Mouse (Mus musculus) adrenal gland (tissue): ENCODE data around the gene Igdcc3.

Source experiments
- intact Hi-C: fragments of 180-260 bp; cut with DNase I; formaldehyde crosslinking; loops from one replicate; pipeline ENCODE4 v1.15.1; 2025

Igdcc3 gene

DNA sequence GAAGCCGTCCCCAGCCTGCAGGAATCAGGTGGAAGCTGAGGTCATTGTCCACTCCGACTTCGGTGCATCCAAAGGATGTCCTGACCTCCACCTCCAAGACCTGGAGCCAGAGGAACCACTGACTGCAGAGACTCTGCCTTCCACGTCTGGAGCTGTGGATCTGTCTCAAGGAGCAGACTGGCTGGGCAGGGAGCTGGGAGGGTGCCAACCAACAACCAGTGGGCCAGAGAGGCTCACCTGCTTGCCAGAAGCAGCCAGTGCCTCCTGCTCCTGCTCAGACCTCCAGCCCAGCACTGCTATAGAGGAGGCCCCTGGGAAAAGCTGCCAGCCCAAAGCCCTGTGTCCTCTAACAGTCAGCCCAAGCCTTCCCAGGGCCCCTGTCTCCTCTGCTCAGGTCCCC, 5.9 kb upstream of the Igdcc3 start:
- intact Hi-C loops = loop anchor here (5.0 kb wide), 1 partner anchor 147 kb away; no protein-coding TSS in a partner anchor

DNA sequence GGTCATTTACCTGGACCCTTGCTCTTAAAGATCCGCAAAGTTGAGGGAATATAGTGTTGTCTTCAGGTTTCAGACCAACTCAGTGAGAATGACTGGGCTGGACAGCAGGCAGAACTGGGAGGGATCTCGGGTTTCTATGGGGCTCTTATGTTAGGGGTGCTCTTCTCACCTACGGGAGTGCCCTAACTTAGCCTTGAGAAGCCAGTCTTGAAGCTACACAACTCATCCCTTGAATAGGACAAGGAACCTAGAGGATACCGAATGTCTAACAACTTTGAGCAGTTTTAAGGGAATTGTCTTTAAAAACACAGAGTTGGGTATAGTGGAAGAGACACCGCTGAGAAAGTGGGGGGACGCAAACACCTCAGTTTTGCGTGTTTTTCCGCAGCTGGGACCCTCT, 498 bp upstream of the Igdcc3 start:
- intact Hi-C loops = no loop called here

DNA sequence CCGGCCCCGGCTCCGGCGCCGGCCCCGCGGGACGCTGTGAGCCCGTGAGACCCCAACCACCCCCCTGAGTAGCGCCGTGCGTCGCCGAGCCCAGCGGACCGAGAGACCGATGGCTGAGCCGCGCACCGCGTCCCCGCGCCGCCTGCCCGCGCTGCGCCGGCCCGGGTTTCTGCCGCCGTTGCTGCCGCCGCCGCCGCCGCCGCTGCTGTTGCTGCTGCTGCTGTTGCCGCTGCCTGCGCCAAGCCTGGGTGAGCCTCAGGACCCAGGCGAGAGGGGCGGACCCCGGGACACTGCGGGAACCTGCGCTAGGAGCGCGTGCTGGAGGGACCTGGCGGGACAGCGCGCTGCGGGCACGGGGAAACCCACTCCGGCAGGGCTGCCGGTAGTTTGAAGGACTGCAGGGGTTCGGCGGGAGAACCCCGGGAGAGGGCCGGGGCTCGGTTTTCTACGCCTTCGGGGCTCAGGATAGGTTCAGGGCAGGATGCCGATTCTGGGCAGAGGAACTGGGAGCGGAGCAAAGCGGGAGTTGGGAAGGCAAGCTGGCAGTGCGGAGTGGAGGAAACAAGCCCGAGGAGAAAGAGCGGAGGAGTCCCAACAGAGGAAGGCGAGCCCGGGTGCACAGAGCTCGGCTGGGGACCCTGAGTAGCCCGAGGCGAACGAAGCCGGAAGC, 452 bp downstream of the Igdcc3 start:
- intact Hi-C loops = no loop called here

DNA sequence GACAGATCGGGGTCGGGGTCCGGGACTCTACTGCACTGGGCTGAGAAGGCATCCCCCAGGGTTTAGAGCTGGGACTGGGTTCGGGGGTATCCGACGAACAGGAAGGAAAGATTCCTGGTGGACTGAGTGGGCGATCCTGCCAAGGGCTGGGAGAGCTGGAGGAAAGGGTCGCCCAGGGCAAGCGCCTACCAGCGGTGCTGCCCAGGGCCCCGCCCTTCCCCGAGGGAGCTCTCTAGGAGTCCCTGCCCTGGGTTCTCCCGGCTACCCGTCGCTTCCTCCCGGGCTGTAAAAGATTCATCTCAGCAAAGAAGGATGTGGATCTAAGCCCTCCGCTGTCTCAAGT, 958 bp downstream of the Igdcc3 start:
- intact Hi-C loops = no loop called here

DNA sequence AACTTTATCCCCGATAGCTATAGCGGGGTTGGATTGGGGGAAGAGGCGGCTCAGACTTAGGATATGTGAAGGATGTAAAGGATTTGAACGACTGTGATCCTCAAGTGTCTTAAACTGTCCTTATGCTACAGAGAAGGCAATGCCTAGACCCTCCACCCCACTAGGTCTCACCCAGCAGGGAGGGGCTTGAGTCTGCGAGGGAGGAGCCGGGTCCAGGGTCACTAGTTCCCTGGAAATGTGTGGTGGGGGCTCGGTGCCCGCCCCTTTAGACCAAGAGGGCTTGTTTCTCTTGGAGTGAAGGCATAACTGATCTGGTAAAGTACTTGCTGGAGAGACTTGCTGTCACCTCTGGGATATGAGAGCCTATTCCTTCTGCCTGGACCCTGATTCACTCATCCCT, 1.4 kb downstream of the Igdcc3 start:
- intact Hi-C loops = no loop called here

DNA sequence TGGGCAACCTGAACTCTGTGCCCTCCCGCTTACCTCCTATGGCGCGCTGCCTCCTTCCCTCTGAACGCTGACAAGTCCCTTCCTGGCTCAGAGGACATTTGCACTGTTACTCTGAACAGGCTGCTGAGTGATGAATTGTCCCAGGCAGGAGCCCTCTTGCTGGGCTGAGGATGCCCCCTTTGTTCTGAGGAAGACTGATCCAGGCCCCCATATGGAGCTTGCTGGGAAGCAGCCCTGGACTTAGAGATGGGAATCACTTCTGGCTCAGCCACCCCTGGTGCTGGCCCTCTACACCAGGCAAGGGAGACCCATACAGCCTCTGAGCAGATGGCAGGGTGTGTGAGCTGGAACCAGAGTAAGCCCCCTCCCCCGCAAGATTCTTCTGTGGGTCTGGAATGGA, 5.0 kb downstream of the Igdcc3 start:
- intact Hi-C loops = no loop called here

DNA sequence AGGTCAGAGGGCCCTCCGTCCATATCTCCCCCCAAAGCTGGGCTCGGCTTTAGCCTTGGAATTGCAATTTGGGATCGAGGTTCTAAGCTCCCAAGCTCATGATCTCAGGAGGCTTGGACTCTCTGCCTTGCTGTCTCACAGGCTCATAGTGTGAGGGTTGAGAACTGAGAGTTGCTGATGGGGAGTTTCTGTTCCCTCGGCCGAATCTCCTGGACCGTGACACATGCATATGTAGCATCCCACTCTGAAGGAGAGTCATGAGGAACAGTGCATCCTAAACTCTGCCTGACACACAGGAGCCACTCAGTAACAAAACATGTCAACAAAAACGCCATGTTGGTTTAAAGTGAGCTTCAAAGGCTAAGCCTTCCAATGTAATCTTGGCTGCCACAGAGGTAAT, 7.5 kb downstream of the Igdcc3 start:
- intact Hi-C loops = no loop called here

DNA sequence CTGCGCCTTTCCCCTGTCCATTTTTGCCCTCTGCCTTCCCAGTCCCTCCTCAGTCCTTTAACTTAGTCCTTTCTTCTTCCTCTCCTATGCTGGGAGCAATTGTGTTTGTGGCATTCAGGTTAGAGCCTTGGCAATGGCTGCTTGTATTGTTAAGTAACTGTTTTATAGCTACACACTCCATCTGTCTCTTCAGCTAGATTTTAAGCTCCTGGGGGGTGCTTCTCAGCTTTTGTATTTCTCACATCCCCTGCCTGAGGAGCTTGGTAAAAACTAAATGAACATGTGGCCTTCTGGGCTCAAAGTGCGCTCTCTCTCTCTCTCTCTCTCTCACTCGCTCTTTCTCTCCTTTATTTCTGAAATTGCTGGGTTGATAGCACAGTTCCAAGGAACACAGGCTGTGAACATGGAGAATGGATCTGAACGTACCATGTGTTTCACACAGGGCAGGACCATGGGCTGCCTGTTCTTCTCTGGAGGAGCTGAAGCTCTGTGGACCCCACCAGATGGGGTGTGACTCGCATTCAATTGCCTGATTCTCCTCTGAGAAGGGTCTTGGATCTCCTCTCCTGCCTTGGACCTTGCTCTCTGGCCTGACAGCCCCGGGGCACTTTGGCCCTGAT, 11.8 kb downstream of the Igdcc3 start:
- intact Hi-C loops = no loop called here

DNA sequence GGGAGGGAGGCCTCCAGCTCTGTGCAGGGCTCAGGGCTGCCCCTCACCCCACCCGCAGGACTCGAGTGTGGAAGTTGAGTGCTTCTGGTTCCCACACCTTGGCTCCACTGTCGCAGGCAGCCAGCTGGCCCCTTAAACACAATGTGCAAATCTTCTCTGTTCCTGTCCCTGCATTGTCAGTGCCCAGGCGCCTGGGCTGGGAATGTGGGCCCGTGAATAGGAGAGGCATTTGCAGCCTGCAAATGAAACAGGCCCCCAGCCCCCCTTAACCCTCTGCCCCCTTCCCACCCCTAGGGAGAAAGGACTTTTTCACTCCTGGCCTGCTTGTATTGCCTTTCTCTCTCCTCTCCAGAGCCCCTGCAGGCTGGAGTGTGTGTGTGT, 12.3 kb downstream of the Igdcc3 start:
- intact Hi-C loops = no loop called here

DNA sequence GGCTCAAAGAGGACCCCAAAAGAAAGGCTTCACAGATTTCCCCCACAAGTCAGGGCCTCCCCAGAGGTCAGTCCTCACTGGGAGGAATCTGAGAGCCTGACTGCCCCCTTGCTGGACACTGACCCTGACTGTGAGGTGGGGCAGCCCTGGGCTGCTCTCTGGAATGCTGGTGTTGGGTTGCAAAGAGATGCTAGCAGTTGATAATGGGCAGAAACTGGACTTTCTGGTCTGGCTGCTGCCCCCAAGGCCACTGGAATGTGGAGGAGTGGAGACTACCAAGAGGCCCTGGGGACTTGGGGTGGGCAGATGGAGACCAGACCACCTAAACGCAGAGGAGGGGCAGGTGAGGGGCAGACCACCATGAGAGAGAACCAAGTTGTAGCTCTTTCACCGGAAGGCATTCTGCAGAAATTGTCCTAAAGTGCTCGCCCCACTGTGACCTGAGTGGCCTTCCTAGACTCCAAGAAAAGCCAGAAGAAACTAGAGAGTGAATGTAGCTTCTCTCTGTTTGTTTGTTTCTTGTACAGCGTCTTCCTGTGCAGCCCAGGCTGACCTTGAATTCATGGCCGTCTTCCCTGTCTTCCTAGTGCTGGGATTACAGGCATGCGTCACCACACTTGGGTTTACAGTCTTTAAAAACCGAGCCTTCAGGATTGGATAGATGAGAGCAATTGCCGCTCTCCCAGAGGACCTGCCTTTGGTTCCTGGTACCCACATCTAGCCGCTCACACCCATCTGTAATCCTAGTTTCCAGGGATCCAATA, 13.9 kb downstream of the Igdcc3 start:
- intact Hi-C loops = no loop called here

DNA sequence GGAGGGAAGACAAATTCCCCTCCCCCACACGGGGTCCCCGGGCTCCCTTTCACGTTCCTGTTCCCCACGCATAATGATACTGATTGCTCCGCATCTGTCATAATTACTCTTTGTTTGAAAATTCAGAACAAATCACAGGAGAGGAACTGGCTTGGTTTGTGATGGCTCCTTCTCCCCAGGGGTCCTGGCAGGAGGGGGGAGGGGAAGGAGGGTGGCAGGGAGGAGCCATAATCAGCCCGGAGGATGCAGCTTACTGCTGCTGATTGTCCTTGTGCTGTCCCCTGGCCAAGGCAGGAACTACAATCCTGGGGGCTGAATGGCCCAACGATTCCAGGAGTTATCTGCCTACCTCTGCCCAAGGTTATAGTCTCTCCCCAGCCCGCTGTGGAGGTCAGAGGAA, 15.6 kb downstream of the Igdcc3 start:
- intact Hi-C loops = no loop called here

DNA sequence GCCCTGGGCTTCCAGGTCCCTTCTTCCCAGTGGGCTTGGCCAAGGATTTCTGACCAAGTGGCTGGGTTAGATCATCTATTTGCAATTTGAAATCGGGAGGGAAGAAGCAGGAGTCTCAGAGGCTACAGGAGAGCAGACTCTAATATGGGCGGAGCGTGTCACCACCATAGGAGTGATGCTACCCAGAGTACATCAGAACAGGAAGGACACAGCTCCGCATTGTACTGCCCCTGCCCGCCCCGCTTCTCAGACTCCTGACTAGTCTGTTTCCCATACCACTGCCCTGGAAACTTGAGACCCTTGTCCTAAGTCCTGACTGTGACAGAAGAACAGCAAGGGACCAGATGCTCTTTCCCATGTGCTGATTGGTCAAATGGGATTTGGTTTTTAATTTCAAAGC, 16.6 kb downstream of the Igdcc3 start:
- intact Hi-C loops = no loop called here

DNA sequence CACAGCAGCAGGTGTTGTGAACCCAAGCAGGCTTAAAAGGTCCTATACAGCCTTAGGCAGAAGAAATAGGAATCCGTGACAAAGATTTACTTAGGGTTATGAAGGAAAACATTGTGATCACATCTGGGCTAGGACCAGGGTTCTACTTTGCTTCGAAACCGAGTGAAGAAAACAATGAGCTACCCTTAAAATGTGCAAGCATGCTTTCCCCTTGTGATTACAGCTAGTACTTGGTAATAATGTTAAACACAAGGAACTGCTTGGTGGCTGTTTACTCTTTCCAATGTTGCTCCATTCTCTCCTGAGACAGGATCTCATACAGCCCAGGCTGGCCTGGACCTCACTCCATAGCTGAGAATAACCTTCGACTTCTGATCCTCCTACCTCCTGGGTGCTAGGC, 20.2 kb downstream of the Igdcc3 start:
- intact Hi-C loops = no loop called here

DNA sequence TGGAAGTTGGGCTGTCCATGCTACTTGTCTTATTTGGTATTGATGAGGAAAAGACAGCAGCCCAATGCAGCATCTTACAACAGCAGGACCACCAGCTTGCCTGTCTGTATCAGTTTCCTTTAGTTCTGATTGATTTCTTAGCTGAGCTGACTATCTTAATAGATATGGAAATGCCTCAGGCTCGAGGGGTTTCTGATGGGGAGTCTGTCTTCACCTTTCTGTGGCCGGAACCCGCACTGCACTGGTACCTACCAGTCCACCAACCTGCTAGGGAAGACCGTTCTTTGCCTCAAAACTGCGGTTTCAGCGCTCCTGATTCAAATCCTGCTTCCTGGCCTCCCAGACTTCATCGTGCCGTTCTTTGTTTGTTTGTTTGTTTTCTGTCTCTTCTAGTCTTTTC, 20.9 kb downstream of the Igdcc3 start:
- intact Hi-C loops = no loop called here

DNA sequence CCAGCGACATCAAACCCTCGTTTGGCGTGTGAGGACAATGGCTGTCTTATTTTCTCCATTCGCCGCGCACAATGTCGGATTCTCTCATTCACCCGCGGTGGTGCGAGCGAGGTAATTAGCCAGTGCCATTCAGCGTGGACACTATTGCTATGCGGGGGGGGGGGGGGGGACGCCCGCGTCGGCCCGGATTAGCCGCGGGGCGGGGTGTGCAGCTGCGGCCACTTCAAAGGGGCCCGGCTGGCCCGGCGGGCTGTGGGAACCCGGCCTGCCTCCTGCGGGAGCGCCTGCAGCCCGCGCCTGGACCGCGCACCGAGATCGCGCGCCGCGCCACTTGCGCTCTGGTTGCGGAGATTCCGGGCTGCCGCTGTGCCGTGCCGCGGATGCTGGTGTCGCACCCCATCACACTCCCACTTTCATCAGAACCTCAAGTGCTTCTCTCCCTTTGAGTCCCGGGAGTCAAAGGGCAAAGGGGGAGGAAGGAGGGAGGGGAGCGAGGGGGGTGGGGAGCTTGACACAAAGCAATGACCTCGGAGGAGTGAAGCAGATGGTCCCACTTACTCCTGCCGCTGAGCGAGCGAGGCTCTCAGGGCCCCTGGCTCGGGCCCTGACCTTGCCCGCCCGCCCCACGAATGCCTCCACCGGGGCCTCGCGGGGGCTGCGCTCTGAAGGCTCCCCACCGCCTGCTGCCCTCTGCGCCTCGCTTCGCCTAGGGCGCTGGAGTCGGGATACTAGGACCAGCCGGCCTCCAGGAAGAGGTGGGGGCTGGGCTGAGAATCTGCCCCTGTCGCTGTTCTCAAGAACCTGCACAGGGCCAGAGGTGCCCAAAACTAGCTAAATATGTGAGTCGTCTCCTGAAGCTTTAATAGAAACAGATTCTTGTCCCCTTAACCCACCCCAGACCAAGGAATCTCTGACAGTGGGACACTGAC, 22.0 kb downstream of the Igdcc3 start:
- intact Hi-C loops = no loop called here

DNA sequence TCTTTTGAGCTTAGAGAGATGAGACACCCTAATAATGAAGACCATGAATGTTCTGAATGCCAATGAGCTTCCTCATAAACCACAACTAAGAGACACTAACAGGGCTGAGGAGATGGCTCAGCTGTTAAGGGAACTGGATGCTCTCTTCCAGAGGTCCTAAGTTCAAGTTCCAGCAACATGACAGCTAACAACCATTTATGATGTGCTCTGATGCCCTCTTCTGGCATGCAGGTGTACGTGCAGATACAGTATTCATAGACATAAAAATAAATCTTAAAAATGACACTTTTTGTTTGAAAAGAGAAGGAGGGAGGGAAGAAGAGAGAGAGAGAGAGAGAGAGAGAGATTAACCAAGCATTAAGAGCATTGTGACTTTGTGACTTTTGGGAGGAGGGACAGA, 23.9 kb downstream of the Igdcc3 start:
- intact Hi-C loops = loop anchor here (5.0 kb wide), 1 partner anchor 33 kb away; no protein-coding TSS in a partner anchor

DNA sequence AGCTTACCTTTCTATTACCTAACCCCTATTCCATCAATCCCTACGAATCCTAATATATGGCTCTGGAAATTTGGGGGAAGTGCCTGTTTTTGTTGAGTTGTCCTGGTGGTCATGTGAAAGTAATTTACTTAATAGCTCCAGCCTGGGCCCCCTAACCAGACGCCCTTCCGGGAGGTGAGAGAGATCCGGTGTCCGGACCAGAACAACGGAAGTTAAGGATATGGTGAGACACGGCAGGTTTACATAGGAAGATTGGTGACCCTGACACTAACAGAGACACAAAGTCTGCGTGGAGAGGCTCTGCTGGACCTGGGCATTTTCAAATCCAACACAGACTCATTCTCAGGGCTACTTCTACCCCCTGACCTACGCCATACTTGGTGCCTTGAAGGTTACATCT, 25.4 kb downstream of the Igdcc3 start:
- intact Hi-C loops = loop anchor here (5.0 kb wide), 1 partner anchor 34 kb away; no protein-coding TSS in a partner anchor

DNA sequence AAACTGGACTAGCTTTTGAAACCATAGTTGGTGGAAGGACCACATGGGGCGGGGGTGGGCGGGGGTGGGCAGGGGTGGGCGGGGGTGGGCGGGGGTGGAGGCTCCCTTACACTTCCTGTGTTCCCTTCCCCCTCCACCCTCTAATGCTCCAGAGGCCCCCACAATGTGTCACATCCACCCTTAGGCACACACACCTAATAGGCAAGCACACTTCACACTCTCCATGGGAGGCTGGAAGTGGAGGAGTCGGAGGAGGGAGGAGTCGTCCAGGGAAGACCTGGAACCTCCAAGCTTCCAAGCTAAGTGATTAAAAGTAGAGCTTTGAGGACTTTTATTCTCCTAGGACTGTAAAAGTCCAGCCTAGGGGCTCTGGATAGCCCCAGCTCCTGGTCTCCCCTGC, 27.5 kb downstream of the Igdcc3 start:
- intact Hi-C loops = loop anchor here (5.0 kb wide), 1 partner anchor 36 kb away; no protein-coding TSS in a partner anchor

DNA sequence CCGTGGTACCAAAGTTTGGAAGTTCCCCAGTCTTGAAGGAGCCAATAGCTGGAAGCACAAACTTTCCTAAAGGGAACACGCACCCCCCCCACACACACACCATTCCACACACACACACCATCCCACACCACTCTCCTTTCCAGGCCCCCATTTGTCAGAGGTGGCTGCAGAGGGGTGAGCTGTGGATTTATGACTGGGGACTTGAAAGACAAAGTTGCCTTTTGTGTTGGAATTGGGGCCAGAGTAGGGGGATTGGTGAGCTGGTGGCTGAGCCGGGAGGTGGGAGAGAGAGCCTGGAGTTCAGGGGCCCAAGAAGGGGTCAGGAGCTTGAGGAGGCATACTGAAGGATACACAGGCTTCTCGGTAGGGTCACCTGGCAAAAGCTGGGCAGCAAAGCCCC, 28.0 kb downstream of the Igdcc3 start:
- intact Hi-C loops = loop anchor here (5.0 kb wide), 1 partner anchor 37 kb away; no protein-coding TSS in a partner anchor

DNA sequence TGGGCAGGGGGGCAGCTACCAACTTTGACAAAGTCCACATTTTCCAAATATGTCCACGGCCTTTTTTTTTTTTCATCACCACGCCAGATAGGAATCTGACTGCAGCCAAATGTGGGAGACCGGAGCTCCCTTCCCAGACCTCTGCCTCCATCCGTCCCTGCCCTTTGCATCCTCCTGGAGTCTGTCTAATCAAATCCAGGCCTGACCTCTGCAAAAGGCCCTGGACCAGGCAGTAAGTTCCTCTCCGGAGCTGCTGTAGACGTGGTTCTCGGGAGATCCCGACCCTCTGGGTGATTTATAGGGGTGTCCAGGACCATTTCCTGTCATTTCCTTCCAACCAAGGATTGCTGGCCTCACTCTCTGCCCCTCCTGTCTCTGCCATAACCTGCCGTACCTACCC, 31.7 kb downstream of the Igdcc3 start:
- intact Hi-C loops = no loop called here

DNA sequence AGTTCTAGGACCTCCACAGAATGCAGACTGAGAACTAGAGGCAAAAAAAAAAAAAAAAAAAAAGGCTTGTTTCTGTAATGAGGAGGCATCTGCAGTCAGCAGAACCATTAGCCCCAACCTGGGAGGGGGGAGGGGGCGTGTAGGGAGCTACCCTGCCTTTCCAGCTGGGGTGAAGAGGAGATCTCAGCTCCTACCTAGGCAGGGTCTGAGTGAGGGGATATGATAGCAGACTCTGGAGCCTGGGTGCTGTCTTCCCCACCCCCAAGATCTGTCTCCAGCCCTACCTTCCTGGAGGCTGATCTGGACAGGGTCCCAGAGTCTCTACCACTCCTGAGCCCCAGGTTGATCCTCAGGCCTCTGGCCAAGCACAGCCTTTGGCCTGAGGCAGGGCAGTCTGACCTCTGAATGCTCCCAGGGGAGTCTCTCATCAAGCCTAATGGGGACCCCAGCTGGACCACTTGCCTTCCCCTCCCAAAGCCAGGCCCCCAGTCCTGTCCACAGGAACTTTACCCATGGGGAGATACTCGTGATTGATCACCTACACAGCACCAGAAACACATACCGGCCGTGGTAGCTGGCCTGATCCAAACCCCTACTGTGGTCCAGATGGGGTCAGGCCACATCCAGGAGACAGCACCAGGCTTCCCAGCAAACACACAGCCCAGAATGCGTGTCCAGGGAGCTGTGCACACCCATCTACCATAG, 34.4 kb downstream of the Igdcc3 start:
- intact Hi-C loops = no loop called here
